Mouse (Mus musculus) macrophage (primary cell): ENCODE results near the gene Iscu. TPM values are rescaled to one million over a fixed set of nuclear protein-coding genes. Genes with fewer than 3 reads are reported as not detected.
"Not testable (repeated sequence)": the region's sequence is repeated elsewhere in the genome, so short reads cannot be mapped to it uniquely, and the experiment has no call there.

Experiments used
- H3K27ac ChIP-seq: fragments of 350-480 bp; formaldehyde crosslinking; 2 replicates; pipeline ENCODE4 v1.9.0; 2021
- H3K36me3 ChIP-seq: fragments of 350-480 bp; formaldehyde crosslinking; 2 replicates; pipeline ENCODE4 v1.9.0; 2021; ENCODE audit errors: inconsistent target
- H3K4me3 ChIP-seq: fragments of 350-480 bp; formaldehyde crosslinking; 2 replicates; pipeline ENCODE4 v1.9.0; 2021; ENCODE audit errors: inconsistent target
- H3K79me2 ChIP-seq: fragments of 350-480 bp; formaldehyde crosslinking; 2 replicates; pipeline ENCODE4 v1.9.0; 2021; ENCODE audit errors: inconsistent target
- WGBS: methylation state at CpG from one replicate; pipeline ENCODE4 v1.1.7; 2026; ENCODE audit warnings: inconsistent platforms; ENCODE audit not compliant: missing documents; 5-methylcytosine and 5-hydroxymethylcytosine counted together
- polyA plus RNA-seq: library from polyadenylated mRNA; stranded (reverse); fragments of 250-400 nt; gene quantifications from 3 replicates; pipeline ENCODE4 v1.2.4, GENCODE M21; 2018; ENCODE audit warnings: inconsistent platforms

Iscu gene
- polyA plus RNA-seq, 1 experiment from 2014 or later = 106 TPM

DNA sequence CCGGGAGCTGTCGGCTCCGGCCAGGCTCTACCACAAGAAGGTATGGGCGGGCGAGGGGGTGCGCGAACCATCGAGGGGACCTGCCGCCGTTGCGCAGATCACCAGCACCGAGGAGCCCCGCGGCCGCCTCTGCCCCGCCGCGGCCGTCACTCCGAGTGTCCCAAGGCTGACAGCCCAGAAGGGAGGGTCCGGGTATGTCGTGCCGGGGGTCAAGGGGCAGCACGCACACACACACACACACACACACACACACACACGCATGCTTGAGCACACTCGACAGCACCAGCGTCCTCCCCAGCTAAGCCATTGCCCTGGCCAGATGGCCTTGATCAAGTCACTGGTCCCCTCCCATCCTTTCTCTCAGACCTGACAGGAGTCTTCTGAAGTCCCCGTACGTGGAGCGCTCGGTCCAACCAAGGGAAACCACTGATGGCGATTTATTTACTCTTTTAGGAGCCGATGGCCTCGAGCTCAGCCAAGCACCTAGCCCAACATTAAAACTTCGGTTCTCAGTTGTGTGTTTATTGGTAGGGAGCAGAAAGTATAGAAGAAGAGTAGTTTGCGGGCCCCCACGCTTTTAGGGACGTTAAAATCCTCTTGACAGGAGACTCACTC lies 464 bp downstream of the Iscu start:
- peaks cover 15% of the 10 kb centered on the region; the same call in 1 of the 2 replicates for H3K36me3 ChIP-seq
- H3K27ac ChIP-seq = peak overlapping the region; percentile 38; the same call in 1 of the 2 replicates
- H3K4me3 ChIP-seq = peak overlapping the region; percentile 75
- peaks cover 37% of the 10 kb centered on the region for H3K79me2 ChIP-seq
- WGBS = under 1% methylated on average over 36 of the region's 38 CpGs

DNA sequence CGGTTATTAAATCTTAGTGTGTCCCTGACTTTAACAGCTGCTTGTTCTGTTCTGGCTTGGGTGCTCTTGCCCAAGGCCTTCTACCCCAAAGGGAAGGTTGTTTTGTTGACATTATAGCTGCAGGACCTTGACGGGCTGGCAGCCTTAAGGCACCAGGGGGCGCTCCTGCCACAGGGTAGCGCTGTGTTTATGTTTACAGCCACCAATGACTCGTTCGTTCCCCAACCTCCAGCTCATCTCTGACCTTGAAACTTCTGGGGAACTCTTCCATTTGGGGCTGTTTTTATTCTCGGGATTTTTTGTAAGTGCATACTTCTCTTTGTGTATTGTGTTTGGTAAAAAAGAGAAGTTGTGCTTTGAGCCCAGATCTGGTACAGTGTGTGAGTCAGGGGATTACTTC lies 1.1 kb downstream of the Iscu start:
- H3K36me3 ChIP-seq = peaks cover 15% of the 10 kb centered on the region; the same call in 1 of the 2 replicates
- WGBS = 1% methylated on average over 7 of the region's 7 CpGs
- H3K27ac ChIP-seq = peak overlapping the region; percentile 38

DNA sequence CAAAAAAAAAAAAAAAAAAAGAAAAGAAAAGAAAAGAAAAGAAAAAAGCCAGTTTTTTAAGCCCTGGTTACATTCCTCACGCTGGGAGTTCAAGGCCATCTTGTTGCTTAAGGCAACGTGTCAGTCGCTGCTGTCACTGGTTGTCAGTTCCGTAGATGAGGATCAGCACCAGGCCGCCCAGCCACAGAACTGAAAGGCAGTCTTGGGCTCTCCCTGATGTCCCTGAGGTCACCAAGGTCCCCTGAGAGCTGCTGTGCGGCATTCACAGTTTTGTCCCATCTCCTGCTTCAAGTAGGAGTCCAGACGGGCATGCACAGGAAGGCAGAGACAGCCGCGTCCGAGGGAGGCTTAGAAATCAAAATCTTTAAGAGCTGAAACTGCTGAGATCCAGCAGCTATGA lies 3.0 kb downstream of the Iscu start:
- 78% methylated on average over 10 of the region's 10 CpGs for WGBS
- peaks cover 11% of the 10 kb centered on the region for H3K79me2 ChIP-seq
- no peak overlapping the region for H3K4me3 ChIP-seq
- H3K36me3 ChIP-seq = peaks cover 15% of the 10 kb centered on the region; the same call in 1 of the 2 replicates
- peak overlapping the region; percentile 90 for H3K27ac ChIP-seq

More for the DNA sequence above, 1.1 kb downstream of the Iscu start:
- peaks cover 31% of the 10 kb centered on the region for H3K79me2 ChIP-seq
- H3K4me3 ChIP-seq = peak overlapping the region; percentile 75

- Histone ChIP-seq H3K4me3 (no peak overlapping the region), H3K79me2 (peaks cover 5% of the 10 kb centered on the region), H3K27ac (peak overlapping the region; percentile 90), H3K36me3 (peaks cover 15% of the 10 kb centered on the region; the same call in 1 of the 2 replicates)
- WGBS = 4% methylated on average over 15 of the region's 15 CpGs
Observed at GRCm38 (mm10) chr5:113776128-113776895, 3.8 kb downstream of the Iscu start.

DNA sequence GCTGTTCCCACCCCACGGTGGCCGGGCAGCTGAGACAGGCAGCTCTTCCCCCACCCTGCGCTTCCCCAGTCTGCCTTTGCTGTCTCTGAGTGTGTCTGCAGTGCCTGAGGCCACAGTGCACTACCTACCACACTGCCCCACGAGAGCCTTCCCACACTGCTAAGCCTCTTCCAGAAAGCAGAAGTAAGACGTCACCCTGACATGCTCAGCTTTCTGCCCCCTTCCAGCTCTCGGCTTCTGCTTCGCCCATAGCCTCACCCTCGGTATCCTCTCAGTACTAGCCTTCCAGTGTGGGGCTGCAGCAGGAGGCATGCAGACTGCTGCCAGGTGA lies 4.3 kb downstream of the Iscu start:
- 2% methylated on average over 8 of the region's 8 CpGs for WGBS
- peaks cover 15% of the 10 kb centered on the region; the same call in 1 of the 2 replicates for H3K36me3 ChIP-seq

DNA sequence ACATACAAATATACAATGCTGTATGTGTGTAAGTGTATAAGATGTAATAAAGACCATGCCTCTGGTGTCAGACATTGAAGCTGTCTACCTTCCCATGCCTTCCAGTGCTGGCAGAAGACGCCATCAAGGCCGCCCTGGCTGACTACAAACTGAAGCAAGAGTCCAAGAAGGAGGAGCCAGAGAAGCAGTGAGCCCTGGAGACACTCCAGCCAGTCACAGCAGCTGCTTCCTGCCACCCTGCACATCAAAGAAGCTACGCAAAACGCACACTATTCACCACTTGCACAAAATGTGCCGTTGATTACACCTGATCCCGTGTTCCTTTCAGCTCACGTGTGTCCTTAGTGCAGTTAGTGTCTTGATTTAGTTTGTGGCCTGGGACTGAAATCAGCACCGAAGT lies 5.2 kb downstream of the Iscu start:
- H3K4me3 ChIP-seq, H3K79me2 ChIP-seq, H3K27ac ChIP-seq: not testable (repeated sequence)
- 81% methylated on average over 7 of the region's 8 CpGs for WGBS
- H3K36me3 ChIP-seq = peaks cover 15% of the 10 kb centered on the region; the same call in 1 of the 2 replicates

More for the DNA sequence above, 4.3 kb downstream of the Iscu start:
- peaks cover 5% of the 10 kb centered on the region for H3K79me2 ChIP-seq
- H3K4me3 ChIP-seq = no peak overlapping the region
- H3K27ac ChIP-seq = peak overlapping the region; percentile 90

GRCm38 (mm10) chr5:113779569-113779968 lies 7.0 kb downstream of the Iscu start:
- H3K36me3 ChIP-seq = peaks cover 14% of the 10 kb centered on the region; the same call in 1 of the 2 replicates
- H3K27ac ChIP-seq = no peak overlapping the region
- H3K4me3 ChIP-seq = no peak overlapping the region
- WGBS = 93% methylated on average over 5 of the region's 5 CpGs
- no peaks in the 10 kb centered on the region; the same call in 1 of the 2 replicates for H3K79me2 ChIP-seq

GRCm38 (mm10) chr5:113780082-113780752 lies 7.7 kb downstream of the Iscu start:
- 93% methylated on average over 3 of the region's 3 CpGs for WGBS
- no peaks in the 10 kb centered on the region for H3K79me2 ChIP-seq

DNA sequence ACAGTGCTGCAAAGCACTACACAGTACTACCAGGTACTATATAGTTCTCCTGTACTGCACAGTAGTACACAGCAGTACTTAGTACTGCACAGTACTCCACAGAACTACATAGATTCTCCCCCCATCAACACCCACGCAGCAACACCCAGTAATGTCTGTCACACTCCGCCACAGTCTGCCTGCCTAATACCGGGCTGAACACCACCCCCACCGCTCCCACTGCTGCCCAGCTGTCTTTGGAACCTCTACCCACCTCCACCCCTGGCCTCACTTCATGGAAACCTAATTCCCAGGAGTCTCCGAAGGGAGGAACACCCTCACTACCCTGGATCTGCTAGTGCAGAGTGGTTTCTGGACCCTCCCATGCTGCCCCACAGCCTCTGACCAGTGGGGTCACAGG lies 8.2 kb downstream of the Iscu start:
- no peak overlapping the region for H3K4me3 ChIP-seq
- no peak overlapping the region for H3K27ac ChIP-seq
- WGBS = 95% methylated on average over 5 of the region's 5 CpGs
- H3K36me3 ChIP-seq = peaks cover 2% of the 10 kb centered on the region; the same call in 1 of the 2 replicates
- H3K79me2 ChIP-seq = no peaks in the 10 kb centered on the region

More at GRCm38 (mm10) chr5:113780082-113780752, 7.7 kb downstream of the Iscu start:
- Histone ChIP-seq H3K27ac (no peak overlapping the region), H3K36me3 (peaks cover 7% of the 10 kb centered on the region; the same call in 1 of the 2 replicates), H3K4me3 (no peak overlapping the region)

DNA sequence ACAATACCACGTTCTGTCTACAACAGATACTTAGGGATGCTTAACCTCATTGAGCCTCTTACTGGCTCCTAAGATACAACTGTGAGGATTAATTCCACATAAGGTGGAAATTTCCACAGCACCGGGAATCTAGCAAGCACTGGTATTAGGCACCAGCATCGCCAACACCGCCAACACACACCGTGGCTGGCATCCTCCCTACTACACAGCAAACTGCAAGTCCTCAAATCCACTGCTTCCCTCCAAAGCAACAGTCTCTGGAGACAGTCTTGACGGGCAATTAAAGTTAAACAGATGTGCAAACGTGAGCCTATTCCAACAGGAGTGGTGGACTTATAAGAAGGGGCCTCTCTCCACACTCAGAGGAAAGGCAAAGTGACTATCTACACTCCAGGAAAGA lies 8.7 kb downstream of the Iscu start:
- 93% methylated on average over 7 of the region's 7 CpGs for WGBS
- H3K79me2 ChIP-seq = no peaks in the 10 kb centered on the region
- H3K36me3 ChIP-seq = no peaks in the 10 kb centered on the region
- H3K4me3 ChIP-seq = no peak overlapping the region
- H3K27ac ChIP-seq = no peak overlapping the region

- Histone ChIP-seq H3K36me3 (no peaks in the 10 kb centered on the region), H3K27ac (no peak overlapping the region), H3K4me3 (no peak overlapping the region), H3K79me2 (no peaks in the 10 kb centered on the region)
- 81% methylated on average over 7 of the region's 7 CpGs for WGBS
Observed at GRCm38 (mm10) chr5:113781875-113782274, 9.3 kb downstream of the Iscu start.

DNA sequence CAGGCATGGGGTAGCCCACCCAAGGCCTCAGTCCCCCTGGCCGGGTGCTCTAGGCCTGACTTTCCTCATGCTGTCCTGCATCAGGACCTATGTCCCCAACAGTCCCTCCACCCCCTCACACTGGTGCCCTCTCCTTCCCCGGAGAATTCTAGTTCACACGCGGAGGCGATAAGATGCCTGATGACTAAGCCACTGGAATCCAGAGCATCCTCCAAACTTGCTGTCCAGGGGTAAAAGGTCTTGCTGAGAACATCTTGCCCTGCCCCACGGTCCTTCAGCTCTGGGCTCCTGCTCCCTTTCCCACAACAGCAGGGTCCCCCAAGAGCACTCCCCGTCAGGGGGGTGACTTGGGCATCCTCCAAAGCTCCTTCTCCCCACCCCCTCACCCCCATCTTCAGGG lies 10.1 kb downstream of the Iscu start:
- no peak overlapping the region for H3K27ac ChIP-seq
- no peak overlapping the region for H3K4me3 ChIP-seq
- WGBS = 96% methylated on average over 7 of the region's 7 CpGs
- no peaks in the 10 kb centered on the region for H3K79me2 ChIP-seq
- no peaks in the 10 kb centered on the region for H3K36me3 ChIP-seq

DNA sequence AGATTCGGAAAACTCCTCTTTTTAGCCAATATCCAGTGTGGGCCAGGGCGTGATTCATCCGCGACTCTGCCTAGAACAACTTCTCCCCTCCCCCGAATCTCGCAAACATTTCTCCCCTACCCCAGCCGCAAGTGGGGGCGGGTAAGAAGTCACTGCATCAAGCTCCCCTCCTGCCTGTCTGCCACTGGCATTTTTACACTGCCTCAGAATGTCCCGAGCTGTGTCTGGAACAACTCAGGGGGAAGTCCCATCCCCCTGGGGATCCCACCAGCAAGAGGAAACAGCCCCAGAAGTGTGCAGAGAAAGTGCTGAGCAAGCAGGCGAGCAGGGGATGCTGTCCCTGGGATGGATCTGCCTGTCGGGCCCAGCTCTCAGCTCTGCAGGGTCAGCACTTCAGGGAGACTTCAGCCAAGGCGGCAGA lies 11.0 kb downstream of the Iscu start:
- no peak overlapping the region for H3K27ac ChIP-seq
- WGBS = 42% methylated on average over 12 of the region's 12 CpGs
- H3K36me3 ChIP-seq = no peaks in the 10 kb centered on the region
- no peaks in the 10 kb centered on the region for H3K79me2 ChIP-seq
- H3K4me3 ChIP-seq = no peak overlapping the region

DNA sequence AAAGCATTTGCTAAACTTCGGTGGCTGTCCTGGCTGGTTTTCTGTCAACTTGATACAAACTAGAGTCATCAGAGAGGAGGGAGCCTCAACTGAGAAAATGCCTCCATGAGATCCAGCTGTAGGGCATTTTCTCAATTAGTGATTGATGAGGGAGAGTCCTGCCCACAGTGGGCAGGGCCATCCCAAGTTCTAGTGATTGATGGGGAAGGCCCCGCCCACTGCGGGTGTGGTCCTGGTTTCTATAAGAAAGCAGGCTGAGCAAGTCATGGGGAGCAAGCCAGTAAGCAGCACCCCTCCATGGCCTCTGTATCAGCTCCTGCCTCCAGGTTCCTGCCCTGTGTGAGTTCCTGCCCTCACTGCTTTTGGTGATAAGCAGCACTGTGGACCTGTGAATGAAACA lies 11.6 kb downstream of the Iscu start:
- WGBS = 67% methylated on average over 3 of the region's 3 CpGs
- H3K27ac ChIP-seq, H3K36me3 ChIP-seq: not testable (repeated sequence)

DNA sequence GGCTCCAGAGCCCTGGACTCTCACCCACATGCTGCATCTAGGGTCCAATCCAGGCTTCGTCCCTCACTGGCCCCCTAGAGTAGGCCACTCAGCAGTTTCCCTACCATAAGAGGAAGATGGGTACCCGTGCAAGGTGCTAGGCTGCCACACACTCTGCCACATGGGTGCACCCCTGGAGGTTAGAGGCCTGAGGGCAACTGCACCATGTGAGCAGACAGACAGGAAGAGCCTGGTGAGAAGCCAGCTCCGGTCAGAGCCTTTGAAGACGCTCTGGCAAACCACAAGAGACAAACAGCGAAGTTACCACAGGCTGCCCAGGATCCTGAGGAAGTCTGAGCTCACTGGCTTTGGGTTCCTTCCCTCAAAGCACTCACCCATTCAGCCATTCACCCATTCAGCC lies 14.4 kb downstream of the Iscu start:
- Histone ChIP-seq H3K36me3 (no peaks in the 10 kb centered on the region), H3K27ac (no peak overlapping the region), H3K79me2 (no peaks in the 10 kb centered on the region), H3K4me3 (no peak overlapping the region)
- WGBS = 6% methylated on average over 5 of the region's 5 CpGs

More for the DNA sequence above, 11.6 kb downstream of the Iscu start:
- not testable (repeated sequence) for H3K4me3 ChIP-seq, H3K79me2 ChIP-seq
